Mouse (Mus musculus) heart, embryonic 16.5 days (tissue): ENCODE data around the gene Kif11. TPM values are rescaled to one million over a fixed set of nuclear protein-coding genes. Genes with fewer than 3 reads are reported as not detected.
A peak's percentile ranks its signal among the peaks of the same experiment; 100 is the strongest.

ENCODE experiments used
- ATAC-seq: fragments of 200-750 bp; cut with Nextera tagmentation; replicated peaks from 2 replicates; pipeline ENCODE4 v1.8.0; 2017; ENCODE audit warnings: moderate number of reproducible peaks; ENCODE audit not compliant: insufficient read depth, low FRiP score; ENCODE audit errors: extremely low read depth
- H3K27ac ChIP-seq: fragments of 300-500 bp; sonication (generic); 2 replicates; pipeline ENCODE4 v1.5.1; 2014; ENCODE audit warnings: mild to moderate bottlenecking, low read length, control low read depth, moderate library complexity
- H3K27me3 ChIP-seq: fragments of 300-500 bp; sonication (generic); 2 replicates; pipeline ENCODE4 v1.6.1; 2014; ENCODE audit warnings: low read length, mixed read lengths; ENCODE audit not compliant: control insufficient read depth, insufficient read depth
- H3K36me3 ChIP-seq: fragments of 300-500 bp; sonication (generic); 2 replicates; pipeline ENCODE4 v1.6.1; 2014; ENCODE audit not compliant: control insufficient read depth, insufficient read depth
- H3K4me1 ChIP-seq: fragments of 300-500 bp; sonication (generic); 2 replicates; pipeline ENCODE4 v1.6.1; 2014; ENCODE audit warnings: low read length, mixed read lengths; ENCODE audit not compliant: control insufficient read depth, insufficient read depth
- H3K4me2 ChIP-seq: fragments of 300-500 bp; sonication (generic); 2 replicates; pipeline ENCODE4 v1.6.1; 2014; ENCODE audit warnings: low read depth, mild to moderate bottlenecking, control low read depth, low read length
- H3K4me3 ChIP-seq: fragments of 300-500 bp; sonication (generic); 2 replicates; pipeline ENCODE4 v1.5.1; 2014; ENCODE audit warnings: mild to moderate bottlenecking, control low read depth, low read length
- H3K9ac ChIP-seq: fragments of 300-500 bp; sonication (generic); 2 replicates; pipeline ENCODE4 v1.6.1; 2014; ENCODE audit warnings: low read length, control low read depth
- H3K9me3 ChIP-seq: fragments of 300-500 bp; sonication (generic); replicated peaks from 2 replicates; pipeline ENCODE4 v1.6.1; 2016; ENCODE audit warnings: low read length; ENCODE audit not compliant: control insufficient read depth
- WGBS: fragments of 180-500 bp; shearing (Covaris S2); extraction: QIAGEN DNeasy Blood & Tissue Kit; methylation state at CpG from one replicate; pipeline ENCODE4 v1.1.7; 2014; 5-methylcytosine and 5-hydroxymethylcytosine counted together
- polyA plus RNA-seq: library from polyadenylated mRNA; unstranded; fragments of >200 nt; fragmentation: Nextera tagmentation; extraction: Ambion mirVana; gene quantifications from 2 replicates; pipeline ENCODE4 v1.2.1, GENCODE M21; 2015

The Kif11 gene
- polyA plus RNA-seq, result 43.7 and 51.5 TPM in 2 replicates

DNA sequence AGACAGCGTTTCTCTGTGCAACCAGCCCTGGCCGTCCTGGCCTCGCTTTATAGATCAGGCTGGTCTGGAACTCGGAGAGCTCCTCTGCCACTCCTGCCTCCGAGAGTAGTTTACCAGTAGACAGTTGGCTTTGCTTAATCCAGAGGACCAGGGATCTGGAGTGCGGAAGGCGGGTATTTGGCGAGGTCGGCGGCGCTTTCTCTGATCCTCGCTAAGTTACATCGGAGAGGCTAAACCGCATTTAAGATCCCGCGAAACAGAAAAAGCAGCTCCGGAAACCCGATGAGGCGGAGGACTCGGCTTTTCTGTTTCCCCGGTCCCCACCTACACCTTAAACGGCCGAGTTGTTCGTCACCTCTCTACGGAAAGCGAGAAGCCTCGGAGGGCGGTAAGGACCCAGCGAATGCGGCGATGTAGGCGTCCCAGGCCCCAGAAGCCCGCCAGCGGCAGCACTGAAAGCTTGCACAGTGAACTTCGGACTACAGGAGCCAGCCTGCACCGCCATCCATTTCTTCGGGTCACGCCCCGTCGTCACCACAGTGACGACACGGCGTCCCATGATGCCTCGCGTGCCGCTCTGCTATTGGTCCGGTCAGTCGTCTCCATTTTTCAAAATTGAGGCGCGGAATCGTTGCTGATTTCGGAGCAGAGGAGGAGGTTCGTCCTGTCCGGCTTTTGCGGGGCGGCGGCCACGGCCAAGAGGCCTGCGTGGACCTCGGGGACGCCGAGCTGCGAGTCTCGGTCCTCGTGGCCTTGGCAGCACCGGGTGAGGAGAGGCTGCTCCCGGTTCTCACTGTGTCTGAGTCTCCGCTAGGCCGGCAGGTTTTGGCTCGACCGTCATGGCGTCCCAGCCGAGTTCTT, at the start of gene Kif11:
Gene Kif11 (plus strand): TSS at position 649 of the 861 bp plus-strand sequence.
- H3K36me3 ChIP-seq, result no peaks in the 10 kb centered on the region
- H3K27me3 ChIP-seq, result no peaks in the 10 kb centered on the region
- peak within 1 kb of the TSS; percentile 88 for H3K27ac ChIP-seq
- peak within 1 kb of the TSS; percentile 94 for H3K4me3 ChIP-seq
- ATAC-seq, result peak; percentile 97
- peak within 1 kb of the TSS; percentile 86 for H3K9ac ChIP-seq
- WGBS, result under 1% methylated on average over 73 of the region's 73 CpGs
- H3K4me1 ChIP-seq, result peaks cover 15% of the 10 kb centered on the region
- H3K9me3 ChIP-seq, result no peaks in the 10 kb centered on the region
- H3K4me2 ChIP-seq, result peak within 1 kb of the TSS; percentile 72

DNA sequence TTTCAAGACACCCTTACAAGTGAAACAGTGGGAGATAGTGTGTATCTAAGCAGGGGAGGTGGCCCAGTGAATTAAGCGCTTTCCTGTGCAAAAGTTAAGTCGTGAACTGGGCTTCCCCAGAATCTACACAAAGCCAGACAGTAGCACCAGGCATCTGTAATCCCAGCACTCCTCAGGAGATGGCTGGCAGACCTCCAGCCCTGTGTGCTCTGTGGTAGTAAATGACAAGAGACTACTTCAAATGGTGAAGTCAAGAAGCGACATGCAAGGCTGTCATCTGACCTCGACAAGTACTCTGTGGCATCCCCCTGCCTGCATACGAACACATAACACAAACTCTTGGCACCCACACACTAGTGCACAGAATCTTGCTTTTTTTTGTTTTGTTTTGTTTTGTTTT, 49.0 kb upstream of the Kif11 start:
- Histone ChIP-seq H3K36me3 (peaks cover 35% of the 10 kb centered on the region), H3K4me3 (no peak overlapping the region), H3K4me2 (no peak overlapping the region), H3K27ac (peak overlapping the region; percentile 42; the same call in 1 of the 2 replicates), H3K9me3 (no peaks in the 10 kb centered on the region; the same call in 1 of the 2 replicates), H3K27me3 (no peaks in the 10 kb centered on the region), H3K4me1 (peaks cover 5% of the 10 kb centered on the region), H3K9ac (no peak overlapping the region)
- no peak for ATAC-seq
- WGBS, result 50% methylated on average over 5 of the region's 5 CpGs

DNA sequence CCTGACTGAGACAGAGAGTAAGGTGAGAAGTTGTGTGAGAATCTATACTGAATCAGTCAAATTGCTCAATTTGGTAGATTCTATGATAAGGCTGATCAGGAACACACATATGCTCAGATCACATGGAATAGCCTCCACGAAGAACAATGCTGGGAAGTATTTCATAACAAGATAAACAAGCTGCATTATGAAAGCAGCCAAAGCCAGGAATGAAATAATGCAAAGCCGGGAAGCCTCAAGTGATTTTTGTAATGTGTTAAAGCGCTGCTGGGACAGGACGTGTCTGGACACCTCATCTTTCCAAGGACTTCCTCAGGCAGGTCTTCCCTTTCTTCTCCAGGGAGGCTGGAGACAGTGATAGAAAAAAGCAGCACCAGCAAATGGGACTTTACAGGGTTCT, 43.5 kb upstream of the Kif11 start:
- Histone ChIP-seq H3K9me3 (no peaks in the 10 kb centered on the region; the same call in 1 of the 2 replicates), H3K4me3 (no peak overlapping the region), H3K27me3 (no peaks in the 10 kb centered on the region), H3K9ac (no peak overlapping the region), H3K4me1 (peaks cover 6% of the 10 kb centered on the region; the same call in 1 of the 2 replicates), H3K36me3 (peaks cover 21% of the 10 kb centered on the region), H3K4me2 (no peak overlapping the region), H3K27ac (no peak overlapping the region)
- 71% methylated on average over 4 of the region's 4 CpGs for WGBS
- no peak for ATAC-seq

DNA sequence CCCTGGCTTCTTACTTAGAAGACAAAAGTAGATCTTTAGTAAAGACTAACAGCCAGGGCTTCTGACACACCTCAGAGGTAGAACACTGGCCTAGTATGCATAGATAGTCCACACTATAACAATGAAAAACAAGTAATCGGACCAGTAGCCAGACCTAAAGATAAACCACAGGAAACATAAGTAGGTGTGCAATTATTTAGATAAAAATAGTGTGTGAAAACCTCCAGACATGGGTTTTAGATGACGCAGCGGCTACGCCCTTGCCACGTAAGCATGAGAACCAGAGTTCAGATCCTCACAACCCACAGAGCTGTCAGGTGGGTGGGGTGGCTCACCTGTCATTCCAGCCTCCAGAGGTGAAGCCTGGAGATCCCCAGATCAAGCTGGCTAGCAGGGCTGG, 42.8 kb upstream of the Kif11 start:
- WGBS, result 70% methylated on average over 5 of the region's 5 CpGs
- ATAC-seq, result no peak
- Histone ChIP-seq H3K9me3 (no peaks in the 10 kb centered on the region; the same call in 1 of the 2 replicates), H3K27ac (no peak overlapping the region), H3K36me3 (peaks cover 14% of the 10 kb centered on the region), H3K27me3 (no peaks in the 10 kb centered on the region), H3K4me1 (peaks cover 13% of the 10 kb centered on the region; the same call in 1 of the 2 replicates), H3K4me3 (no peak overlapping the region), H3K9ac (no peak overlapping the region), H3K4me2 (no peak overlapping the region)

DNA sequence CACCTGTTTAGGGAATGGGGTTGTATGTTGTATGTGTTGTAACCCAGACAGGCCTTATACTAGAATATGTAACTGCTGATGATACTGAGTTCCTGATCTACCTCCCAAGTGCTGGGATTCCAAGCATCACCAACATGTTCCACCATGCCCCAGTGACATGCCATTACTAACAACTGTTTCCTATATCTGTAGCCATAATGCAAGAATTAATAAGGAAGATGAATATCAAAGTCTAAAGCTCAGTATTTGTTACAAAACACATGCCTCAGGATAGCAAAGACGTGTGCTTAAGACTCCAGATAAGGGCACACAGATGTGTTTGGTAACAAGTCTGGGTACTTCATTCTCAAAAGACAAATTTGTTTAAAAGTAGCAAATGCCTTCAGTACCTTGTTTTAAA, 40.8 kb upstream of the Kif11 start:
- Histone ChIP-seq H3K36me3 (no peaks in the 10 kb centered on the region), H3K27me3 (no peaks in the 10 kb centered on the region), H3K27ac (no peak overlapping the region), H3K4me1 (peaks cover 13% of the 10 kb centered on the region; the same call in 1 of the 2 replicates), H3K4me2 (no peak overlapping the region), H3K9me3 (no peaks in the 10 kb centered on the region; the same call in 1 of the 2 replicates), H3K9ac (no peak overlapping the region), H3K4me3 (no peak overlapping the region)
- WGBS, result 72% methylated on average over 1 of the region's 1 CpGs
- no peak for ATAC-seq

DNA sequence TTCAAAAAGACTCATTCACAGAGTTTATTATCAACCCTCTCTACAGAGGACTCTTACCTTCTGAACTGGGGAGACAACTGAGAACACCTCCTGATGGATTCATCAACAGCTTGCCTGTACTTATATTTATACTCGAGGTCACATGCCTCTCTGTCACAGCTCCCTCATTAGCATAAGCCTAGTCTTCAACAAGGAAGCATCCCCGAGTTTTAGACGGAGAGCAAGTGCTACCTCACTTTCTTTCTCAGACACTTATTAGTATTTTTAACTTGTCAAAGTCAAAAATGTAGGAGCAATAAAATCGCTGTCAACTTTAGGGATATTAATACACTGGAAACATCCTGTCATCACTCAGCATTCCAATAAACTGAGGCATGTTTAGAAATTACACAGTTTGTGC, 38.5 kb upstream of the Kif11 start, which contains the start of gene Ide:
Gene Ide (minus strand): TSS at position 101 of the 400 bp plus-strand sequence.
- H3K27ac ChIP-seq, result no peak within 1 kb of the TSS
- no peaks in the 10 kb centered on the region for H3K27me3 ChIP-seq
- no peak within 1 kb of the TSS for H3K4me2 ChIP-seq
- H3K9me3 ChIP-seq, result no peaks in the 10 kb centered on the region
- no peak within 1 kb of the TSS for H3K9ac ChIP-seq
- H3K36me3 ChIP-seq, result no peaks in the 10 kb centered on the region
- peaks cover 20% of the 10 kb centered on the region for H3K4me1 ChIP-seq
- ATAC-seq, result no peak
- 59% methylated on average over 4 of the region's 4 CpGs for WGBS
- no peak within 1 kb of the TSS for H3K4me3 ChIP-seq

DNA sequence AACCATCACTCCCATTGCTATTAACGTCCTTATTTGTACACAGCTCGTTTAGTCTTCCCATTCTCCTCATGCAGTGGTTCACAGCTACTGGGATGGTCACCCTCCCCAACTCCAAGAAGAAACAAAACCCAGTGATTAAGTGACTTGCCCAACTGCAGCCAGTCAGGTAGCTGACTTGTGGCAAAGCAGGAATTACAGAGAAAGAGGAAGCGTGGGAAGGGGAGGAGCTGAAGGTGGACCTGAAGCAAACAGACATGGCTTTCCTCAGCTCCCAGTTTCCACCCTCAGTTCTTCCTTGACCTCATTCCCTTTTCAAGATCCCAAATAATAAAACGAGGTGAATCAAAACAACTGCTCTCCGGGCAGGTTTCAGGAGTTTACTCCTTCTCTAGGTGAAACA, 35.7 kb upstream of the Kif11 start:
- ATAC-seq, result no peak
- H3K27me3 ChIP-seq, result no peaks in the 10 kb centered on the region
- no peak overlapping the region for H3K4me2 ChIP-seq
- H3K4me3 ChIP-seq, result no peak overlapping the region
- peak overlapping the region; percentile 24; the same call in 1 of the 2 replicates for H3K27ac ChIP-seq
- H3K9me3 ChIP-seq, result no peaks in the 10 kb centered on the region
- 72% methylated on average over 5 of the region's 5 CpGs for WGBS
- H3K4me1 ChIP-seq, result peaks cover 20% of the 10 kb centered on the region
- no peak overlapping the region for H3K9ac ChIP-seq
- H3K36me3 ChIP-seq, result no peaks in the 10 kb centered on the region

DNA sequence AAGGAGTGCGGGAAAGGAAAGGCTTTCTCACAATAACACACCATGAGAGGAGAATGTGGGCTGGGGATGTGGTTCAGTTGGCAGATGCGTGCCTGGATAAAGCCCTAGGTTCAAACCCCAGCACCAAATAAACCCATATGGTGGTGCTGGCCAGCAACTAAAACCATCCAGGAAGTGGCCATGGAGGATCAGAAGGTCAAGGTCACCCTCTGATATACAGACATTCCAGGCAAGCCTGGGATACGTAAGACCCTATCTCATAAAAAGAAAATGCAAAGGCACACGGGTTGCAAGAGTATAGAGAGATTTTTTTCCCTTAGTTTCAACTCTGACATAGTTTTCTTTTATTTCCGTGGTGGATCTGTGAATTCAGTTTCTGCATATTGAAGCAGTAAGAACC, 35.3 kb upstream of the Kif11 start:
- no peaks in the 10 kb centered on the region for H3K36me3 ChIP-seq
- H3K4me2 ChIP-seq, result no peak overlapping the region
- peaks cover 21% of the 10 kb centered on the region for H3K4me1 ChIP-seq
- 0 out of 2 replicates have a peak, but pooled peaks have one; percentile 37 for ATAC-seq
- H3K9ac ChIP-seq, result no peak overlapping the region
- H3K4me3 ChIP-seq, result no peak overlapping the region
- peak overlapping the region; percentile 24; the same call in 1 of the 2 replicates for H3K27ac ChIP-seq
- 58% methylated on average over 5 of the region's 5 CpGs for WGBS
- H3K9me3 ChIP-seq, result no peaks in the 10 kb centered on the region
- no peaks in the 10 kb centered on the region for H3K27me3 ChIP-seq

DNA sequence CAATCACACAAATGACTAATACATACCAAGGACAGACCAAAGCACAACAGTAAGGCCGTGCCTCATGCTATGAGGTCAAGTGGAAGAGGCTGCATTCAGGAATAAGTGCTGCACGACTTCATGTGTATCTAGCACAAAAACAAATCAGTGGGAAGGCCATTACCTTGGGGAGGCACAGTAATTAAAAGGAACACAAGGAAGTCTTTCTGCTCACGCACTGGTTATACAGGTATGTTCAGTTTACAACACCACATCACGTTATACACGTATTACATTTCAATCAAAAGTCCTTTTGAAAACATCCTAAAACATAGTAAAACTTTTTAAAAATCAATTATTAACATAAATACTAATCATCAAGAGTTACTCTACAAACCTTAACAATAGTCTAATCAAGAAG, 32.3 kb upstream of the Kif11 start:
- no peak overlapping the region for H3K9ac ChIP-seq
- ATAC-seq, result no peak
- 79% methylated on average over 5 of the region's 5 CpGs for WGBS
- no peaks in the 10 kb centered on the region for H3K9me3 ChIP-seq
- H3K4me2 ChIP-seq, result no peak overlapping the region
- H3K4me1 ChIP-seq, result peaks cover 23% of the 10 kb centered on the region
- H3K27me3 ChIP-seq, result no peaks in the 10 kb centered on the region
- H3K36me3 ChIP-seq, result no peaks in the 10 kb centered on the region
- no peak overlapping the region for H3K4me3 ChIP-seq
- no peak overlapping the region for H3K27ac ChIP-seq
